10 mouse cellular contexts compared by ENCODE assay signal in genomic region chr2:163996899-163997298, GRCm38 (mm10). TPM values are rescaled to one million over a fixed set of nuclear protein-coding genes. Genes with fewer than 3 reads are reported as not detected.
A peak's percentile ranks its signal among the peaks of the same experiment; 100 is the strongest.
DNase-seq lines count a peak whose midpoint lies in the region; ATAC-seq and TF ChIP-seq lines count a peak whose summit lies in the region.
"Had no signal": no experiment of that assay in that cellular context is flagged by ENCODE, and none has a peak within 500 bp of the region (broad histone marks: within the 10 kb centered on the region; RNA-seq: fewer than 3 reads in every experiment).

No protein-coding gene starts in this region.

- H3K27me3 ChIP-seq in kidney, embryonic 15.5 days = no peaks in the 10 kb centered on the region
- H3K27me3 ChIP-seq in forebrain, embryonic 15.5 days = no peaks in the 10 kb centered on the region
- no peaks in the 10 kb centered on the region for H3K27me3 ChIP-seq in midbrain, embryonic 11.5 days (ENCODE audit: control insufficient read depth, insufficient read depth, low read length)

- H3K9ac ChIP-seq in kidney, embryonic 15.5 days = no peak overlapping the region
- H3K9ac ChIP-seq in forebrain, embryonic 15.5 days (replicated peaks) = peak overlapping the region; percentile 14; the same call in 1 of the 2 replicates
- H3K9ac ChIP-seq in midbrain, embryonic 11.5 days (ENCODE audit: low read length) = 0 out of 2 replicates have a peak overlapping the region, but pooled peaks have one; percentile 2

- H3K36me3 ChIP-seq in kidney, embryonic 15.5 days = peaks cover 19% of the 10 kb centered on the region
- H3K36me3 ChIP-seq in forebrain, embryonic 15.5 days = peaks cover 5% of the 10 kb centered on the region; the same call in 1 of the 2 replicates
- H3K36me3 ChIP-seq in midbrain, embryonic 11.5 days (ENCODE audit: control insufficient read depth, insufficient read depth, low read length) = no peaks in the 10 kb centered on the region

- no peak for TF ChIP-seq CTCF in cortical plate, adult 2 months (IDR thresholded peaks at IDR 0.05; ENCODE audit: extremely low read depth, insufficient read depth, low read length)

- DNase-seq in kidney, adult 18-20 months = no peak
- no peak for DNase-seq in midbrain, embryonic 11.5 days (ENCODE audit: low spot score, missing footprints)
- no peak for DNase-seq in natural killer cell, adult 2 months (ENCODE audit: low spot score in 2 of 2)
- DNase-seq in adrenal gland, adult 8-10 months = no peak
- DNase-seq in layer of hippocampus, adult 11-12 months (ENCODE audit: low spot score) = no peak
- DNase-seq: cerebellum, adult 11 months; kidney, postnatal 36 days had no signal

- peak overlapping the region; percentile 67 for H3K4me3 ChIP-seq in kidney, embryonic 15.5 days (replicated peaks)
- peak overlapping the region; percentile 85 for H3K4me3 ChIP-seq in cortical plate, adult 2 months (ENCODE audit: insufficient read depth, low read length)
- peak overlapping the region; percentile 8; the same call in 1 of the 2 replicates for H3K4me3 ChIP-seq in forebrain, embryonic 15.5 days
- H3K4me3 ChIP-seq in midbrain, embryonic 11.5 days (ENCODE audit: low read depth, low read length) = no peak overlapping the region

- 57% methylated on average over 5 of the region's 5 CpGs for WGBS in kidney, embryonic 15.5 days
- 77% methylated on average over 5 of the region's 5 CpGs for WGBS in forebrain, embryonic 15.5 days
- WGBS in midbrain, embryonic 11.5 days = 85% methylated on average over 5 of the region's 5 CpGs

- peaks cover 35% of the 10 kb centered on the region for H3K4me1 ChIP-seq in kidney, embryonic 15.5 days
- H3K4me1 ChIP-seq in cortical plate, adult 2 months (ENCODE audit: control insufficient read depth, insufficient read depth, low read length) = peaks cover 12% of the 10 kb centered on the region
- peaks cover 50% of the 10 kb centered on the region for H3K4me1 ChIP-seq in forebrain, embryonic 15.5 days
- peaks cover 6% of the 10 kb centered on the region for H3K4me1 ChIP-seq in midbrain, embryonic 11.5 days (ENCODE audit: control insufficient read depth, insufficient read depth, low read length)

- ATAC-seq in kidney, embryonic 15.5 days (replicated peaks; ENCODE audit: low FRiP score) = no peak
- ATAC-seq in forebrain, embryonic 15.5 days (replicated peaks) = no peak
- no peak for ATAC-seq in midbrain, embryonic 11.5 days (ENCODE audit: low FRiP score)

- H3K27ac ChIP-seq in kidney, embryonic 15.5 days = no peak overlapping the region
- H3K27ac ChIP-seq in cortical plate, adult 2 months (ENCODE audit: insufficient read depth, low read length) = no peak overlapping the region
- no peak overlapping the region for H3K27ac ChIP-seq in forebrain, embryonic 15.5 days (replicated peaks)
- H3K27ac ChIP-seq in midbrain, embryonic 11.5 days (ENCODE audit: low read depth, low read length) = no peak overlapping the region

- no peak for TF ChIP-seq POLR2A in cortical plate, adult 2 months (IDR thresholded peaks at IDR 0.05; ENCODE audit: extremely low read depth, insufficient read depth, low read length)

- H3K4me2 ChIP-seq in kidney, embryonic 15.5 days = peak overlapping the region; percentile 72
- 0 out of 2 replicates have a peak overlapping the region, but pooled peaks have one; percentile 4 for H3K4me2 ChIP-seq in forebrain, embryonic 15.5 days (replicated peaks)
- no peak overlapping the region for H3K4me2 ChIP-seq in midbrain, embryonic 11.5 days

- H3K9me3 ChIP-seq in kidney, embryonic 15.5 days (replicated peaks) = no peaks in the 10 kb centered on the region
- no peaks in the 10 kb centered on the region for H3K9me3 ChIP-seq in forebrain, embryonic 15.5 days
- H3K9me3 ChIP-seq in midbrain, embryonic 11.5 days (ENCODE audit: control insufficient read depth, low read length) = no peaks in the 10 kb centered on the region

RNA-seq across cellular contexts. Expression of gene Ywhab, which starts 2.1 kb away (rescaled TPM):
- polyA plus RNA-seq in kidney, embryonic 15.5 days (2015; fragmentation: Nextera tagmentation; extraction: Ambion mirVana) = 304 and 307 TPM in 2 replicates
- 307 and 314 TPM in 2 replicates for polyA plus RNA-seq in cortical plate, adult 2 months (2012; rRNA removed)
- 431 and 450 TPM in 2 replicates for polyA plus RNA-seq in forebrain, embryonic 15.5 days (2015; fragmentation: Nextera tagmentation; extraction: Ambion mirVana)
- 352 and 354 TPM in 2 replicates for polyA plus RNA-seq in midbrain, embryonic 11.5 days (2014; fragmentation: Nextera tagmentation; extraction: Ambion mirVana)
- 100 to 1,000 TPM; 219 to 306 (median 257) TPM for total RNA-seq in adrenal gland, adult 8-10 months (2022)

RNA-seq across cellular contexts. Expression of gene Pabpc1l, which starts 28.4 kb away (rescaled TPM):
- polyA plus RNA-seq in kidney, embryonic 15.5 days (2015; fragmentation: Nextera tagmentation; extraction: Ambion mirVana) = 2.4 and 4.1 TPM in 2 replicates
- polyA plus RNA-seq in cortical plate, adult 2 months (2012; rRNA removed) = 0.78 and 1.0 TPM in 2 replicates
- polyA plus RNA-seq in forebrain, embryonic 15.5 days (2015; fragmentation: Nextera tagmentation; extraction: Ambion mirVana) = 2.9 and 4.2 TPM in 2 replicates
- 0.51 and 1.1 TPM in 2 replicates for polyA plus RNA-seq in midbrain, embryonic 11.5 days (2014; fragmentation: Nextera tagmentation; extraction: Ambion mirVana)
- total RNA-seq in adrenal gland, adult 8-10 months (2022) = 1 to 10 TPM in 3 of 4 experiments, under 1 TPM in 1; 0.56 to 2.2 (median 1.3) TPM
